Mouse (Mus musculus) adrenal gland, adult 2 months (tissue): ENCODE data around the gene Alcam. TPM values are rescaled to one million over a fixed set of nuclear protein-coding genes. Genes with fewer than 3 reads are reported as not detected.

Experiments
- DNase-seq: peaks from one replicate; pipeline ENCODE4 v3.0.0; 2021
- polyA plus RNA-seq: library from polyadenylated mRNA; depleted of rRNA; stranded (reverse); fragments of >200 nt; gene quantifications from 2 replicates; pipeline ENCODE4 v1.2.3, GENCODE M21; 2012
- total RNA-seq, 2 experiments: library from RNA; stranded (reverse); gene quantifications; 2 replicates each; pipeline ENCODE4 v1.2.3; 2021

Alcam gene
- total and polyA plus RNA-seq, 3 experiments: 4.7 to 61.6 (median 44.1) TPM

- no peak for DNase-seq
Measured at GRCm38 (mm10) chr16:52443055-52443454, 10.8 kb downstream of the Alcam start.

- no peak for DNase-seq
Measured at GRCm38 (mm10) chr16:52439600-52439999, 14.3 kb downstream of the Alcam start.

- no peak for DNase-seq
Measured at GRCm38 (mm10) chr16:52439007-52439406, 14.9 kb downstream of the Alcam start.

- no peak for DNase-seq
Measured at GRCm38 (mm10) chr16:52438216-52438904, 15.5 kb downstream of the Alcam start.

- no peak for DNase-seq
Measured at GRCm38 (mm10) chr16:52433189-52433588, 20.7 kb downstream of the Alcam start.

GRCm38 (mm10) chr16:52432072-52432471 is 21.8 kb downstream of the Alcam start:
- DNase-seq: no peak

- no peak for DNase-seq
Measured at GRCm38 (mm10) chr16:52431590-52431989, 22.3 kb downstream of the Alcam start.

- no peak for DNase-seq
Measured at GRCm38 (mm10) chr16:52430073-52430472, 23.8 kb downstream of the Alcam start.

- DNase-seq: no peak
Measured at GRCm38 (mm10) chr16:52429661-52430060, 24.2 kb downstream of the Alcam start.

- no peak for DNase-seq
Measured at GRCm38 (mm10) chr16:52428505-52428904, 25.4 kb downstream of the Alcam start.

- DNase-seq: no peak
Measured at GRCm38 (mm10) chr16:52418568-52419158, 35.2 kb downstream of the Alcam start.

GRCm38 (mm10) chr16:52417982-52418381 is 35.9 kb downstream of the Alcam start:
- DNase-seq: no peak

GRCm38 (mm10) chr16:52417146-52417545 is 36.7 kb downstream of the Alcam start:
- DNase-seq: no peak

GRCm38 (mm10) chr16:52413714-52414113 is 40.2 kb downstream of the Alcam start:
- no peak for DNase-seq

GRCm38 (mm10) chr16:52406072-52406471 is 47.8 kb downstream of the Alcam start:
- DNase-seq: no peak

- no peak for DNase-seq
Measured at GRCm38 (mm10) chr16:52405272-52405671, 48.6 kb downstream of the Alcam start.

- no peak for DNase-seq
Measured at GRCm38 (mm10) chr16:52399112-52399511, 54.8 kb downstream of the Alcam start.

GRCm38 (mm10) chr16:52386781-52387300 is 67.0 kb downstream of the Alcam start:
- DNase-seq: no peak

GRCm38 (mm10) chr16:52383456-52384185 is 70.3 kb downstream of the Alcam start:
- DNase-seq: peak; percentile 7

GRCm38 (mm10) chr16:52378811-52379597 is 74.9 kb downstream of the Alcam start:
- no peak for DNase-seq

- DNase-seq: no peak
Measured at GRCm38 (mm10) chr16:52376827-52377226, 77.0 kb downstream of the Alcam start.

- no peak for DNase-seq
Measured at GRCm38 (mm10) chr16:52371956-52372355, 81.9 kb downstream of the Alcam start.
